Mouse (Mus musculus) B cell, adult 2 months (primary cell): ENCODE results near the gene Gm20662.
"Not testable (repeated sequence)": the region's sequence is repeated elsewhere in the genome, so short reads cannot be mapped to it uniquely, and the experiment has no call there.

Experiments used
- DNase-seq, 2 experiments: peaks; one replicate each; pipeline ENCODE4 v3.0.0; 2022

Gm20662 gene

DNA sequence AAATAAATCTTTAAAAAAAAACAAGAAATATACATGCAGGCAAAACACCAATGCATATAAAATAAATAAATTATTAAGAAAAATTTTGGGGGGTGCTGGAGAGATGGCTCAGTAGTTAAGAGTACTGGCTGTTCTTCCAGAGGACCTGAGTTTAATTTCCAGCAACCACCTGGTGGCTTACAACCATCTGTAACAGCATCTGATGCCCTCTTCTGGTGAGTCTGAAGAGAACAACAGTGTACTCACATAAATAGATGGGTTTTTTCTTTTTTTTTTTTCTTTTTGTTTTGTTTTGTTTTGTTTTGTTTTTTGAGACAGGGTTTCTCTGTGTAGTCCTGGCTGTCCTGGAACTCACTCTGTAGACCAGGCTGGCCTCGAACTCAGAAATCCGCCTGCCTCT lies 17.4 kb downstream of the Gm20662 start:
- not testable (repeated sequence) for DNase-seq

DNA sequence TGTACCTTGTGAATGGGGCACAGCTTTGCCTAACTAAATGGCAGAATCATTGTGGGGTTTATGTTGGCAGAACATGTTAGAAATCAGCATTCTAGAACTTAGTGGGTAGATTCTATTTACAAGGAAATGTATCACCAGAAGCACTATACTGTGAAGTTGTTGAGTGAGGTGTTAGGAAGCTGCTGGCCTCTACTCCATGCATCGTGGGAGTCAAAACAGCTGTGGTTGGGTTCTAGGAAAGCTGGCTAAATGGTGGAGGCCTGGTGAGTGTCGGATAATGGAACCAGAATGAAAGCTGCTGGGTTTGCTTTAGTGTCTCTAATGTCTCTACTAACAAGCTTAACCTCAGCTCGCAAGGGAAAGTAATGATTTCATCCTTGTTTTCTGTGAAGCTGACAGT lies 21.0 kb downstream of the Gm20662 start:
- DNase-seq: no peak

DNA sequence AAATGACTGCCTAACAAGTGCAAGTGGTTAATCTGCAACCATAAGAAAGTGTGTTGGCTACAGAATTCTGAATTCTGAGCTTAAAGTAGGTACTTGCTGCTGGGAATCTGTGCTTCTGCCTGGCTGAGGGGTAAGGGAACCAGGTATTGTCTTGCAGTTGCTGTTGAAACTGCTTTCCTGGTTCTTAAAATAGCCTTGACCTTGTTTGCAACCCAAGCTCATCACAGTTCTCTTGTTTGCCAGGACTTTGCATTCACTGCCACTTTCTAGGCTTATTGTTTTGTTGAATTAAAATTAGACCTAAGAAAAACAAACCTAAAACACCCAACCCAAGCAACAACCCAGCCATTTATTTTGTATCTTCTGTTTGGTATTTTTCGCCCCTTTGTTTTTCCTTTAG lies 24.6 kb downstream of the Gm20662 start:
- DNase-seq: no peak

DNA sequence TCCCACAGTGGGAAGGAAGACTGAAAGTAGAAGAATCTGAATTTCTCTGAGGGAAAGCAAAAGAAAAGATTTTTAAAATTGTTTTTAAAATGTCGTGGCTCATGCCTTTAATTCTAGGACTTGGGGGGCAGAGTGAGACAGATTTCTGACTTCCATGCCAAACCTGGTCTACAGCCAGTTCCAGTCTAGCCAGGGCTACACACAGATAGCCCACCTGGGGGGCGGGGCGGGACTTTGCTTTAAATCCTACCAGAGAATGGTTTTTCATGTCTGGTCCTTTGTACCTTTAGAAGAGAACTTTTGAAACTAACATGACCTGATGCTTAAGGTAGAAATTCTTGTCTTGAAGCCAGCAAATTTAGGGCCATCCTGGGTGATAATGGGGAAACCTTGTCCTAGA lies 27.1 kb downstream of the Gm20662 start:
- DNase-seq: no peak

DNA sequence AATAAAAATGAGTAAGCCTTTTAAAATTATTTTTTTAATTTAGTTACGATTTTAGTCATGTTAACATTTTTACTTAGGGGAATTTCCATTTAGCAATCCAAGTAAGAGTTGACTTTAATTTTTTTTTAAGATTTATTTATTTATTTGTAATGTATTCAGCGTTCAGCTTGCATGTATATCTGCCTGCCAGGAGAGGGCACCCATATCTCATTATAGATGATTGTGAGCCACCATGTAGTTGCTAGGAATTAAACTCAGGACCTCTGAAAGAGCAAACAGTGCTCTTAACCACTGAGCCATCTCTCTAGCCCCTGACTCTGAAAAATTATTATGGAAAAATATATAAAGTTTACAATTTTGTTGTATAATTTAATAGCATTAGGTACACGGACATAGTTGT lies 30.4 kb downstream of the Gm20662 start:
- no peak for DNase-seq

DNA sequence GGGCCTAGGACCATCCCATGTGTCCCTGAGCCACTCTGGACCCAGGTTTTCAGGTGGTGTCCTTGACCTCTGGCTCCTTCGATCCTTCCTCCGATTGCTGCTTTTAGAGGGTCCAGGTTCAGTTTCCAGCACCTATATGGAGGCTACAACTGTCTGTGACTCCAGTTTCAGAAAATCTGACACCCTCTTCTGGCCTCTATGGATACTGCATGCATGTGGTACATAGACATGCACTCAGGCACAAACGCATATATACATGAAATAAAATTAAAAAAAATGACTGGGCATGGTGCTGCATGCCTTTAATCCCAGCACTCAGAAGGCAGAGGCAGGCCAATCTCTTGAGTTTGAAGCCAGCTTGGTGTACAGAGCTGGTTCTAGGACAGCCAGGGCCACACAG lies 31.7 kb downstream of the Gm20662 start:
- no peak for DNase-seq

DNA sequence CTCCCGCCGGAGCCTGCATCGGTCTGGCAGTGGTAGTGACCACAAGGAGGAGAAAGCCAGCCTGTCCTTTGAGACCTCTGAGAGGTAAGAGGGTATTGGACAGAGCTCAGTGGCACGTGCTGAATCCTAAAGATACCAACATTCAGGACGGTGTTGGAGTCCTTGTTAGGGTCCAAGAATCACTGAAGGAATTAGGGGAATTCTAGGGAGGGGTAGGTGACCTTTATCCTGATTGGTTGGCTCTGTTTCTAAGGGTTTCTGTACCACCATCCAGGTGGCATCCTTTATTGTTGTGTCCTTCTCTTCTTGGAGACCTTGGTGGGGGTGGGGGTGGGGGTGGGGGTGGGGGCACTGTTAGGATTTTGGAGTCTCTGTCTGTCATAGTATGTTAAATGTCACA lies 36.0 kb downstream of the Gm20662 start:
- no peak for DNase-seq

DNA sequence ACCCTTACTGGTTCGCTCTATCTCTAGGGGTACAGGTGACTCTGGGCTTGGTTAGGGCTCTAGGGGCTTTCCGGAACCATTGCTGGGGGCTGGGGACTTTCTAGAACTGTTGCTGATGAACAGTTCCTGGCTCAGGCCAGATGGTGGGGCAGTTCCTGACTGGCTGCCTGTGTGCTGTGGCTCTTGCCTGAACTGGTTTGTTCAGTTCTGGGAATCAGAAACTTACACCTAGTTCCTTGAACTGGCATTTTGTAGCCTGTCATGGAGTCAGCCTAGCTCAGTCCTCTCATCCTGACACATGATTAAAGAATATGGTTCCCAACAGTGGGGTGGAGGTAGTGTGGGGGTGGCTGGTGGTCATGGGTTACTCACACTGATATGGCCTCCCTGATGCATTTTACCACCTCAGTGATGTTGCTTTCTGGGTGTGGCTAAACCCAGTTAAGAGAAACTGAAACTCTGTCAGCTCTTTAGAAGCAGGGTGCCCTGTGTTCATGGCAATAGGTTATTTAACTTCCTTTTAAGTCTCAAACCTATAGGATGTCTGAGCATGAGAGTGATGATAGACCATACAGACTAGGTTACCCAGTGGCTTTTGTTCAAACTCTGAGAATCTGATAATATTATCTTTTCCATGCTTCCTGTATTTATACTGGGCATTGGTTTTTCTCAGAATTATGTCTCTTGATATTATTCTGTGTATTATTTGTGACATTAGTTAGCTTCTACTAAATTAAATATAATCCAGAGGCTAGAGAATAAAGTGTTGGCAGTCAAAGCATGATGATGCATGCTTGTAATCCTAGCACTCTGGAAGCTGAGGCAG lies 39.4 kb downstream of the Gm20662 start:
- peak; percentile 50 to 64 for DNase-seq

DNA sequence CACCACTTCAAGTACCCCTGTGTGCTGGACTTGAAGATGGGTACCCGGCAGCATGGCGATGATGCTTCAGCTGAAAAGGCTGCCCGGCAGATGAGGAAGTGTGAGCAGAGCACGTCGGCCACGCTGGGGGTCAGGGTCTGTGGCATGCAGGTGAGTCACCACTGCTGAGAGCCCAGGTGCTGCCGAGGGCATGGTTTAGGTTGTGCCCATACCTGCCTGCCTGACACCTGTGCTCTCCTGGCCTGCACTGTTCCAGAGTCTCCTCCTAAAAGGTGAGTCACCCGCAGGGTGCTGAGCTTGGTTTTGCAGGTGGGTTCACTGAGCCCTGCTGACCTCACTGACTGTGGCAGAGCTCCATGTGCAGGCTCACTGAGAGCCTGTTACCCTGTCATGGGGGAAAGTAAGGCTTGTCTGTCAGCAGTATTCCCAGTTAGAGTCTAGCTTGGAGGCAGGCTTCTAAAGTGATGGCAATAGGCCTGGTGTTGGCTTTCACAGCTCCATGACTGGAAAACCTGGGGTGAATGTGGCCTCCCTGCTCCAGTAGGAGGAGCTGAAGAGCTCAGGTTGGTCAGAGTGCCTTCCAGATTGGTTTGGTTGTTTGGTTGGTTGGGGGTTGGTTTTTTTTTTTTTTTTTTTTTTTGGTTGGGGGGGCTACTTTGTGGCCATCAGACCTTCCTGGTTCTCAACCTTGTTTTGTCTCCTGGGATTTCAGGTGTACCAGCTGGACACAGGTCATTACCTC lies 48.8 kb downstream of the Gm20662 start:
- DNase-seq: no peak

DNA sequence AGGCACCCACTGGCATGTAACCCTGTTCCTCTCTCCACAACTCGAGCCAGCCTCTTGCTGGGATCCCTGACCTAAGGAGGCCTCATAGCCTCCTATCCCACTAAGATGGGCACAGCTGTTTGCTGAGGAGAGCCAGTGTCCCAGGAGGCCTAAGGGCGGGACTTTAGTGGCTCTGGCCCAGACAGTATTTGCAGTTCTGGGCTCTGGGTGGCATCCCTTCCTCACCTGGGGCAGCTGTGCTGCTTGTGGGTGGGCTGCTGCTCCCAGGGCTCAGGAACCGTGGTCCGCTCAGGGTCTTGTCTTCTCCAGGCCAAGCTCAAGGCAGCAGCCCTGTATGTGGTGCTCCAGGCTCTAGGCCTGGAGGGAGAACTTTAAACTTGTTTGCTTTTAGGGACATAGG lies 50.4 kb downstream of the Gm20662 start:
- DNase-seq: no peak

DNA sequence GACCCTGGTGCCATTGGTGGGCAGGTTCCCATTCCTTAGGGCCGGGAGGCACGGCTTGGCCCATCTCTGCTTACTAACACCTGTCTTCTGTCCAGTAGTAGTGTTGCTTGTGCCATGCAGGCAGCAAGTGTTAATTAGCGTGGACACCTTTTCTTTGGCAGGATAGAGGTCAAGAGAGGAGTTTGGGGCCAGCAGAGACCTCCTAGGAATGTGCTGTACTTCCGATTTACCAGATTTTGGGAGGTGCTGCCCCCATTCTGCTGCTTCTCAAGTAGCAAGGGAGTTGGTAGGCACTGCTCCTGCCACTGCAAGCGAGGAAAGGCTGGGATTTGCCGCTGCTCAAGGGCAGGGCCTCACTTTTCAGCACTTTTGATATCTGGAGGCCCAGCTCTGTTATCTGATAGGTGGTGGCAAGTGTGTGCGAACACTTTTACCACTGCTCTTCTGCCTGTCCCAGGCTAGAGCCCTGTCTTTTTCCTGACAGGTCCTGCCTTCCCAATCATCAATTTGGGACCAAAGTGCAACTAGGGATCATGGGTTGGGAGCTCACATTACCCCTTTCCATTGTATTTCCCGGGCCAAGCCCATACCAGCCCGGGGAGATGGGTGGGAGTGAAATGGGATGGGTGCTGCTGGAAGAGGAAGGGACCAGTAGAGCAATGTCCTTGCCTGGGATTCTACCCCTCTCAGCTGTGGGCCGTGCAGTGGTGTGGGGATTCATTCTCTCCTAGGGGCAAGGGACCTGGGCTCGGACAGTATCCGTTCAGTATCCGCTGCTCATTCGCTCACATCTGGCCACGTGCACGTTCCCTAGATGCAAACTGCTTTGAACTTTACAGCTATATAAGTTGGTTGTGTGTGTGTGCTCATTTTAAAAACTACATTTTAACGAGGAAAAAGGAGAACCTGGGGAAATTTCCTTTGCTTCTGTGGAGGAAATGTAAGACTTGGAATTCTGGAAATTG lies 51.7 kb downstream of the Gm20662 start:
- no peak for DNase-seq

DNA sequence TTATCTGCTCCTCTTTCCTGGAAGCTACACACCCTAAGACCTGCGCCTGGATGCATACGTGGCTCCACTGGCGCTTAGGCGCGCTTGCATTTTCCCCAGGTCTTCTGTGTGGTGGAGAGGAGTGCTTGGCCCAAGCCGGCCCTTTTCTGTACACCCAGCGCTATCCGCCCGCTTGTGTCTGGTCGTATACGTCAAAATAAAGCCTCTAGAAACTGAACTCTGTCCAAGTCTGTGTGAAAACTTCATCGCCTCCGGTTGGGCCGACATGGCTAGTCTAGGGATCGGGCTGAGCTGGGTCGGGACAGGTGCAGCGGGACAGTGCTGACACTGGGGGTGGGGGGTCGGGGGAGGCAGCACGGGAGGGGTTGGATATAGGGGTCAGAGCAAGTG lies 52.4 kb downstream of the Gm20662 start:
- DNase-seq: no peak

DNA sequence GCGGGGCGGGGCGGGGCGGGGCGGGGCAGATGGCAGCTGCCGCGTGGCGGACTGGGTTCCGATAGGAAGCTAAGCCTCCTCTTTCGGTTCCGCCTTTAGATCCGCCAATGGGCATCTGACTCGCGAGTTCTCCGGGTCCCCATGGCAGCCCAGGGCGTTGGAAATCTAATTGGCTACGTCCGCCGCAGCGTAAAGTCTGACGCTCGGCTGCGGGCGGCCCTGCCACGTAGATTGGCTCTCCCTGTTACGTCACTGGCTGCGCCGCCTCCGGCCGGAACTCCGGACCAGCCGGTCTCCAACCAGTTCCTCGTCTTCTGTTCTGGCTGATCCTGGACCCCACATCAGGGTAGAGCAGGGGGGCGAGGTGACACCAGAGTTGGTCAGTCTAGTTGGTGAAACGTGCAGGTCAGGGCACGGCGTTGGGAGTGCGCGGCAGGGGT lies 52.9 kb downstream of the Gm20662 start, which contains the start of gene Gmppb:
Gene Gmppb (plus strand): TSS at position 227 of the 440 bp plus-strand sequence.
- peak; percentile 96 to 97 for DNase-seq

DNA sequence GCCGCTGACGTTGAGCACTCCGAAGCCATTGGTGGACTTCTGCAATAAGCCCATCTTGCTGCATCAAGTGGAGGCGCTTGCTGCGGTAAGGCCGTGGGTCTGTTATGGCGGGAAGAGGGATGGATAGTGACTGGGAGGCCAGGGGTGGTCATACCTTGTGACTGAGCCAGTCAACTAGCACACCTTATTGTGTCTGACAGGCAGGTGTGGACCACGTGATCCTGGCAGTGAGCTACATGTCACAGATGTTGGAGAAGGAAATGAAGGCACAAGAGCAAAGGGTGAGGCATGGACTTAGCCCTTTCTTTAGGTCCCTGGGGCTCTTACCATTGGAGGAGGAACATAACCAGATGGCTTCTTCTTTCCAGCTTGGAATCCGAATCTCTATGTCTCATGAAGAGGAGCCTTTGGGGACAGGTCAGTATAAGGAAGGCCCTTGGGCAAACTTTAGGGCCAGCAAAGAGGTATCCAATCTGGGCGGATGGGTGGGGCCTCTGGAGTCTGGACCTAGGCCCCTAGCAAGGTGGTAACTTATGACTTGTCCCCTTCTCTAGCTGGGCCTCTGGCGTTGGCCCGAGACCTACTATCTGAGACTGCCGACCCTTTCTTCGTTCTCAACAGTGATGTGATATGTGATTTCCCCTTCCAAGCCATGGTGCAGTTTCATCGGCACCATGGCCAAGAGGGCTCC lies 53.6 kb downstream of the Gm20662 start:
- DNase-seq: no peak

DNA sequence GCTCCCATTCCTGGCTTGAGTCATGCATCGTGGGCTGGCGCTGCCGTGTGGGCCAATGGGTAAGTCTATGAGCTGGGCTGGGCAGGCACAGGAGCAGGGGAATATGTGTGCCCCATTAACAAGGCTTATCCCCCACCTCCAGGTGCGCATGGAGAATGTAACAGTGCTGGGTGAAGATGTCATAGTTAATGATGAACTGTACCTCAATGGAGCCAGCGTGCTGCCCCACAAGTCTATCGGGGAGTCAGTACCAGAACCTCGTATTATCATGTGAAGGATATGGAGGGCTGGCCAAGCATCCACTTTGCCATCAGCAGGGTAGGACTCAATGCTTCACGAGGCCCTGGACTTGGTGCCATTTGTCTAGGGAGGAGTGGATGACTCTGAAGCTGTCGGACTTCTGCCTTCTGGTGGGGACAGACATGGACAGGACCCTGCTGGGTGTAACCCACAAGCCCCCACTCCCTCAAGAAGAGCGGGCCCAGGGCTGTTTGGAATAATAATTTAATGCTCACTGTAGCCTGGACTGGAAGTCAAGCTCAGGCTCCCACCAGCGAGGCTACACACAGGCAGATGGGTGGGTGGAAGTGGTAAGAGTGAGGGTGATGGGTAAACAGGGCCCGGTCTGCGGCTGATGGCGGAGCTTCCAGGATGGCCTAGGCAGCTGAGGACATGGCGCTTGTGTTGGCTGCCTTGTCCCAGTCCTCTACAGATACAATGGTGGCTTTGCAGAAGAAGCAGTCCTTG lies 55.2 kb downstream of the Gm20662 start:
- DNase-seq: no peak

DNA sequence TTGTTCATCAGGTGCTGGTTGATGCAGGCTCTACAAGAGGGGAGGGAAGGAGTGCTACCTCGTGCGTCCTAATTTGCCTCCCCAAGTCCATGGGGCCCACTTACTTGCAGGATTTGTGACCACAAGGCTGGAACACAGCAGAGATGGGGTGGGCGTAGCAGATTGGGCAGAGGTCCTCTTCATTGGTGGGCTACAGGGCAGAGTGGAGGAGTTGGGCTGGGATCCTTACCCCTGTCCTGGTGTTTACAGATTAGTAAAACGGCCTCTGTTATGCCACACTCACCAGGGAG lies 55.7 kb downstream of the Gm20662 start:
- DNase-seq: no peak

DNA sequence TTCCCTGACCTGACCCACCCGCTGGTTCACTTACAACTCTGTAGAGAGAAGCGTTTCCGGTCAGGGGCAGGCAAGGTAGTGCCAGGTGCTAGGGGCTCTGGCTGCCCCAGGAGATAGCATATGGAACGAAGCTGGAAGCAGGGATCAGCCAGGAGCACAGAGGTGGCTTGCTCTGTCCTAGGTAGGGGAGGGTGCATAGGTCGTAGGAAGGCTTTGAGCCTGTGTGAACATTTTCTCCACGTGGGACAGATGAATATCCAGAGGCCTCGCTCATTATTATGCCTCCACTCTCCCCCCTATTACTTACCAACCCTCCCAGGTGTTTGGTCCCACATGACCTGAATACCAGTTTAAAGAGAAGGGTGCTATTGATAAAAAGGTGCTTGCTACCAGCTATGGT lies 56.3 kb downstream of the Gm20662 start:
- no peak for DNase-seq

DNA sequence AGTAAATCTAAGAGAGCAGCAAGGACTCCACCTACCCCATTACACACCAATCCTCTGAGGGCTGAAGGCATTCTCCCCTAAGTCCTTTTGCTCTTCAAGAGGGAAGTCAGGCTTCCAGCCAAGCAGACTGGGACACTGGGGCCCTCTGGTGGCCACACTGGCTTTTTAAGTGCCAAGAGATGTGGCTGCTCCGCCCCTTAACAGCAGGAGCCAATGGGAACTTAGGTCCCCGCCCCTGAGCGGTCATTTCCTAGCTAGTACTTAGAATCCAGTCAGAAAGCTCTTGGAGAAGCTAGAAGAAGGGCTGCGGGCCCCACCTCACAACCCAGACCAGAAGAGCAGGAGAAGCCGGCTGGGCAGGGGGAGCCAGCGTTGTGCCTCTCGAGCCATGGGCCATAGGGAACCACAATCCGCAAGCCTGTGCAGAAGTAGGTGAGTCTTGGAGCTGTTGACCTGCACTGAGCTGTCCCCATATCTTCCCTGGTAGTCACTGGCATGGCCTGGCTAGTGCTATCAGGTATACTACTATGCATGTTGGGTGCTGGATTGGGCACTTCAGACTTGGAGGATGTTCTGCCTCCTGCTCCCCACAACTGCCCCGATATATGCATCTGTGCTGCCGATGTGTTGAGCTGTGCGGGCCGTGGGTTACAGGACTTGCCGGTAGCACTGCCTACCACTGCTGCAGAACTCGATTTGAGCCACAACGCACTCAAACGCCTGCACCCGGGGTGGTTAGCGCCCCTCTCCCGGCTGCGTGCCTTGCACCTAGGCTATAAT lies 56.9 kb downstream of the Gm20662 start, which contains the start of gene Amigo3:
Gene Amigo3 (plus strand): TSS at position 275 of the 780 bp plus-strand sequence.
- peak; percentile 96 to 98 for DNase-seq

DNA sequence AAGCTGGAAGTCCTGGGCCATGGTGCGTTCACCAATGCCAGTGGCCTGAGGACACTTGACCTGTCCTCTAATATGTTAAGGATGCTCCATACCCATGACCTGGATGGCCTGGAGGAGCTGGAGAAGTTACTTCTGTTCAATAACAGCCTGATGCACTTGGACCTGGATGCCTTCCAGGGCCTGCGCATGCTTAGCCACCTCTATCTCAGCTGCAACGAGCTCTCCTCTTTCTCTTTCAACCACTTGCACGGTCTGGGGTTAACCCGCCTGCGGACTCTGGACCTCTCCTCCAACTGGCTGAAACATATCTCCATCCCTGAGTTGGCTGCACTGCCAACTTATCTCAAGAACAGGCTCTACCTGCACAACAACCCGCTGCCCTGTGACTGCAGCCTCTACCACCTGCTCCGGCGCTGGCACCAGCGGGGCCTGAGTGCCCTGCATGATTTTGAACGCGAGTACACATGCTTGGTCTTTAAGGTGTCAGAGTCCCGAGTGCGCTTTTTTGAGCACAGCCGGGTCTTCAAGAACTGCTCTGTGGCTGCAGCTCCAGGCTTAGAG lies 57.6 kb downstream of the Gm20662 start:
- DNase-seq: no peak

DNA sequence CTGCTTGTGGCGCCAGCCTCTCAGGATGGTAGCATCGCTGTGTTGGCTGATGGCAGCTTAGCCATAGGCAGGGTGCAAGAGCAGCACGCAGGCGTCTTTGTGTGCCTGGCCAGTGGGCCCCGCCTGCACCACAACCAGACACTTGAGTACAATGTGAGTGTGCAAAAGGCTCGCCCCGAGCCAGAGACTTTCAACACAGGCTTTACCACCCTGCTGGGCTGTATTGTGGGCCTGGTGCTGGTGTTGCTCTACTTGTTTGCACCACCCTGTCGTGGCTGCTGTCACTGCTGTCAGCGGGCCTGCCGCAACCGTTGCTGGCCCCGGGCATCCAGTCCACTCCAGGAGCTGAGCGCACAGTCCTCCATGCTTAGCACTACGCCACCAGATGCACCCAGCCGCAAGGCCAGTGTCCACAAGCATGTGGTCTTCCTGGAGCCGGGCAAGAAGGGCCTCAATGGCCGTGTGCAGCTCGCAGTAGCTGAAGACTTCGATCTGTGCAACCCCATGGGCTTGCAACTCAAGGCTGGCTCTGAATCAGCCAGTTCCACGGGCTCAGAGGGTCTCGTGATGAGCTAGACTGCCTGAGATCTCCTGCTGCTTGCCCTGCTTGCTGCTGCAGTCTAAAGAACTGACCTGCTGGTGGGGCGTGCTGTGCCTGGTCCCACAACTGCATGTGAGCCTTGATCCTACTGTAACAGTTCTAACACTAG lies 58.3 kb downstream of the Gm20662 start:
- DNase-seq: no peak
